Mouse (Mus musculus): ENCODE data around the gene Ephb1. TPM values are rescaled to one million over a fixed set of nuclear protein-coding genes. Genes with fewer than 3 reads are reported as not detected.
A peak's percentile ranks its signal among the peaks of the same experiment; 100 is the strongest.

Gene Ephb1
- polyA plus RNA-seq, 1 experiment from 2014 or later, result 23.0 TPM

DNA sequence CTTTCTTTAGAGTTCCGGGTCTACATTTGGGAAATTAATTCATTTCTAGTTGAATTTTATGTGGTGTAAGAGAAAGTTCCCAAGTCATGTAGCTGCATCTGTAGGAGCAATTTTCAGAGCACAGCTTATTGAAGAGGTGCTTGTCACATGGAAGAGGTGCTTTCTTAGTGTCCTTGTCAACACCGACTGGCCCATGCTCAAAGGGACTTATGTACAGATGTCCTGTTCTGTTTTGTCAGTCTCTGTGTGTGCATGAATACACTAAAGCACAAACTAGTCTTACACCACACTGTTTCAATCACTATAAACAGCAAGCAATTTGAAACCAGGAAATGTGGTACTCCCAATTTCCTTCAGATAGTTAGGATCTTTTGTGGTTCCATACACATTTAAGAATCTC is 13.3 kb upstream of the Ephb1 start:
- Histone ChIP-seq H3K4me1 (no peaks in the 10 kb centered on the region), H3K27ac (no peak overlapping the region), H3K27me3 (no peaks in the 10 kb centered on the region), H3K4me3 (no peak overlapping the region), H3K9me3 (replicated peaks) (0 out of 2 replicates have a peak, but pooled peaks cover 6% of the 10 kb centered on the region), H3K9ac (no peak overlapping the region), H3K4me2 (no peak overlapping the region), H3K36me3 (ENCODE audit: poor library complexity, severe bottlenecking) (no peaks in the 10 kb centered on the region)
- ATAC-seq, result no peak
- 94% methylated on average over 2 of the region's 2 CpGs for WGBS

GRCm38 (mm10) chr9:102365536-102365935 is 11.0 kb upstream of the Ephb1 start:
- no peak for ATAC-seq
- 97% methylated on average over 2 of the region's 2 CpGs for WGBS
- no peaks in the 10 kb centered on the region for H3K36me3 ChIP-seq (ENCODE audit: poor library complexity, severe bottlenecking)
- no peak overlapping the region for H3K27ac ChIP-seq
- H3K4me2 ChIP-seq, result no peak overlapping the region
- H3K9ac ChIP-seq, result no peak overlapping the region
- H3K4me3 ChIP-seq, result no peak overlapping the region
- H3K9me3 ChIP-seq (replicated peaks), result 0 out of 2 replicates have a peak, but pooled peaks cover 6% of the 10 kb centered on the region
- H3K27me3 ChIP-seq, result no peaks in the 10 kb centered on the region
- H3K4me1 ChIP-seq, result no peaks in the 10 kb centered on the region

- WGBS, result 96% methylated on average over 6 of the region's 6 CpGs
- Histone ChIP-seq H3K27ac (no peak overlapping the region), H3K9me3 (replicated peaks) (0 out of 2 replicates have a peak, but pooled peaks cover 6% of the 10 kb centered on the region), H3K4me3 (no peak overlapping the region), H3K4me2 (no peak overlapping the region), H3K36me3 (ENCODE audit: poor library complexity, severe bottlenecking) (no peaks in the 10 kb centered on the region), H3K4me1 (no peaks in the 10 kb centered on the region), H3K9ac (no peak overlapping the region), H3K27me3 (peaks cover 23% of the 10 kb centered on the region)
- no peak for ATAC-seq
These were observed 4.8 kb upstream of the Ephb1 start for GRCm38 (mm10) chr9:102359311-102359710.

DNA sequence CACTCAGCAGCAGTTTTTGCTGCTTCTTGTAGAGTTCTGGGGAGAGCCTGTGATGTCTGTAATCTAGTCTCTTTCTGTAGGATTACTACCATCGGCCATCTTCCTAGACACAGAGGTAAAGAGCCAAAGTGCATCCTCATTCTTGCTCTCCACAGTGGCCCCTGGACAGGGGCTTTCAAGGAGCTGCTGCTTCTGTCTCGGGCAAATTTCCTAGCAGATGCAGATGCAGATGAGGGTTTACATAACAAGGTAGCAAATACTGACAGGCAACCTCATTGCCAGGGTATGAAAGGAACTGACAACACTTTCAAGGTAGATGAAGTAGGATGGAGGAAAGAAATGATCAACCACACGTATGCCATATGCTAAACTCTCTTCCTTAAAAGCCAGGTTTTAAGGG is 4.2 kb upstream of the Ephb1 start:
- no peak for ATAC-seq
- H3K4me2 ChIP-seq, result no peak overlapping the region
- no peak overlapping the region for H3K27ac ChIP-seq
- 82% methylated on average over 3 of the region's 3 CpGs for WGBS
- no peak overlapping the region for H3K4me3 ChIP-seq
- H3K36me3 ChIP-seq (ENCODE audit: poor library complexity, severe bottlenecking), result no peaks in the 10 kb centered on the region
- H3K27me3 ChIP-seq, result peaks cover 26% of the 10 kb centered on the region
- H3K9me3 ChIP-seq (replicated peaks), result 0 out of 2 replicates have a peak, but pooled peaks cover 6% of the 10 kb centered on the region
- no peak overlapping the region for H3K9ac ChIP-seq
- peaks cover 5% of the 10 kb centered on the region; the same call in 1 of the 2 replicates for H3K4me1 ChIP-seq

DNA sequence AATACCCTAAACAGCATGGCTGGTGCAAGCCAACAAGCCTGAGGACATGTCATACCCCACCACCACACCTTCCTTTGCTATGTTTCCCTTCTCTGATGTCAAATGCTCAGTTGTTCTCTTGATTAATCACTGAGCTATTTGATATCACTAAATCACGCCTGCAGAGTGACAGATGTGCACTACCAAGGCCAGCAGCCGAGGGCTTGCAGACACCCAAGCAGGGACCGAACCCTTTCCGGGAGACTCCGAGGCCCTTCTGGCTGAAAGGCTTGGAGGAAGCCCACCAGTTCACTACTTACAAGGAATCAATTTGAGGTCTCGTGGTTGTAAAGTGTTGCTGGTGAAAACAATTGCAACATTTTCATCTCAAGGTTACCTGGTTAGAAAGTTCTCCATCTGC is 3.5 kb upstream of the Ephb1 start:
- no peak for ATAC-seq
- H3K9me3 ChIP-seq (replicated peaks), result no peaks in the 10 kb centered on the region
- WGBS, result 90% methylated on average over 6 of the region's 6 CpGs
- H3K36me3 ChIP-seq (ENCODE audit: poor library complexity, severe bottlenecking), result no peaks in the 10 kb centered on the region
- peaks cover 26% of the 10 kb centered on the region for H3K27me3 ChIP-seq
- H3K27ac ChIP-seq, result no peak overlapping the region
- H3K4me1 ChIP-seq, result peaks cover 11% of the 10 kb centered on the region
- no peak overlapping the region for H3K4me3 ChIP-seq
- no peak overlapping the region for H3K9ac ChIP-seq
- H3K4me2 ChIP-seq, result no peak overlapping the region

DNA sequence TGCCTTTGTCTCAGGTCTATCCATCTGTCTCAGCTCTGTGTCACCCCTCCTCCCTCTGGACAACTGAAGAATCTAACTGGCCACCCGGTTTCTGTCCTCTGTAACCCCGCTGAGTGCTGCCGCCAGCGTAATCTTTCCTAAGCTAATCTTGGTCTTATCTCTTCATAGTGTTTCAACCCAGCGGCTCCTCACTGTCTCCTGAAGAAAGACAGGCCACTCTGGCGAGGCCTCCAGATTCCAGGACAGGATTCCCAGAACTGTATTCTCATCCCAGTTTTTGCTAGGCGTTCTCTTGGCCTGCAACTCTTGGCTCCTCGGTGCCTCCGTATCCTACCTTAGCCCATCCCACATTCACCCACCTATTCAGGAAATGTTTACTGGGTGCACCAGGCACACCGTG is 2.0 kb upstream of the Ephb1 start:
- no peak overlapping the region for H3K9ac ChIP-seq
- no peak overlapping the region for H3K4me3 ChIP-seq
- H3K4me2 ChIP-seq, result no peak overlapping the region
- peaks cover 36% of the 10 kb centered on the region for H3K27me3 ChIP-seq
- no peak overlapping the region for H3K27ac ChIP-seq
- ATAC-seq, result no peak
- H3K4me1 ChIP-seq, result peaks cover 26% of the 10 kb centered on the region
- H3K36me3 ChIP-seq (ENCODE audit: poor library complexity, severe bottlenecking), result no peaks in the 10 kb centered on the region
- WGBS, result 83% methylated on average over 10 of the region's 10 CpGs
- H3K9me3 ChIP-seq (replicated peaks), result no peaks in the 10 kb centered on the region

GRCm38 (mm10) chr9:102355726-102356125 is 1.2 kb upstream of the Ephb1 start:
- no peaks in the 10 kb centered on the region for H3K36me3 ChIP-seq (ENCODE audit: poor library complexity, severe bottlenecking)
- 54% methylated on average over 3 of the region's 3 CpGs for WGBS
- peaks cover 30% of the 10 kb centered on the region for H3K4me1 ChIP-seq
- H3K9me3 ChIP-seq (replicated peaks), result no peaks in the 10 kb centered on the region
- no peak overlapping the region for H3K27ac ChIP-seq
- no peak overlapping the region for H3K4me2 ChIP-seq
- no peak overlapping the region for H3K4me3 ChIP-seq
- H3K27me3 ChIP-seq, result peaks cover 42% of the 10 kb centered on the region
- no peak overlapping the region for H3K9ac ChIP-seq
- no peak for ATAC-seq

GRCm38 (mm10) chr9:102353636-102354491 is 629 bp downstream of the Ephb1 start:
- H3K27me3 ChIP-seq, result peaks cover 54% of the 10 kb centered on the region
- WGBS, result under 1% methylated on average over 70 of the region's 70 CpGs

DNA sequence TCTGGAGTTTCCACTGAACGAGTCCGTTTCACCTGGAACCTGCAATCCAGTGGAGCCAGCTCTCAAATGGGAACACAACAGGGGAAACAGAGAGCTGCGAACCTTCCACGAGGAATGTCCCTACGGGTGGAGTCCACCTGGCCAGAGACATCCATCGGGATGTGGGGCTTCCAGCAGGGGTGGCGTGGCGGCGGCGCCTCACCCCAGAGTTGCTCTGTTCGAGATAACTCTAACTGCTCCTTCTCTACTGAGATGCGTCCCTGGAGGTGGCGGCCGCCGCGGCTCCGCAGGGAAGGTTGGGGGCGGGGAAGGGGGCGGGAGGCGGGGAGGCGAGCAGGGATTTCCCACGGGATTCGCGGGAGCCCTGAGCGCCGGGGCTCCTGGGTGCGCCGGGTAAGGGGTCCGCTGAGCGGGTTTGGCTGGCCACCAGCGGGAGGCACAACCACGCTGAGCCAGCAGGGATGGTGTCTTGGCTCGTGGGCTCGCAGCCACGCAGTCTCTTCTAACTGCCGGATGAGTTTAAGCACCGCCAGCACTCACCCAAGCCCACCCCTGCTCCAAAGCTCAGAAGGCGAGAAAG is 1.3 kb downstream of the Ephb1 start:
- Histone ChIP-seq H3K27ac (peak overlapping the region; percentile 73), H3K4me1 (peaks cover 31% of the 10 kb centered on the region), H3K9ac (peak overlapping the region; percentile 90), H3K4me3 (peak overlapping the region; percentile 80), H3K27me3 (peaks cover 61% of the 10 kb centered on the region), H3K36me3 (ENCODE audit: poor library complexity, severe bottlenecking) (no peaks in the 10 kb centered on the region), H3K4me2 (peak overlapping the region; percentile 99), H3K9me3 (replicated peaks) (no peaks in the 10 kb centered on the region)
- WGBS, result 0% methylated on average over 38 of the region's 38 CpGs
- ATAC-seq, result peak; percentile 8; the same call in 1 of the 2 replicates

More at GRCm38 (mm10) chr9:102353636-102354491, 629 bp downstream of the Ephb1 start:
- H3K4me3 ChIP-seq, result peak overlapping the region; percentile 80
- peak overlapping the region; percentile 99 for H3K4me2 ChIP-seq
- ATAC-seq, result peak; percentile 43
- peak overlapping the region; percentile 73 for H3K27ac ChIP-seq
- H3K9ac ChIP-seq, result peak overlapping the region; percentile 90
- H3K36me3 ChIP-seq (ENCODE audit: poor library complexity, severe bottlenecking), result no peaks in the 10 kb centered on the region
- H3K9me3 ChIP-seq (replicated peaks), result no peaks in the 10 kb centered on the region
- H3K4me1 ChIP-seq, result peaks cover 31% of the 10 kb centered on the region

GRCm38 (mm10) chr9:102352186-102353055 is 2.1 kb downstream of the Ephb1 start:
- H3K4me1 ChIP-seq, result peaks cover 31% of the 10 kb centered on the region
- no peak for ATAC-seq

GRCm38 (mm10) chr9:102351721-102352120 is 2.8 kb downstream of the Ephb1 start:
- H3K9ac ChIP-seq, result peak overlapping the region; percentile 90
- peak overlapping the region; percentile 80 for H3K4me3 ChIP-seq
- H3K4me1 ChIP-seq, result peaks cover 31% of the 10 kb centered on the region
- peak overlapping the region; percentile 99 for H3K4me2 ChIP-seq
- 4% methylated on average over 10 of the region's 10 CpGs for WGBS
- no peaks in the 10 kb centered on the region for H3K36me3 ChIP-seq (ENCODE audit: poor library complexity, severe bottlenecking)
- H3K27me3 ChIP-seq, result peaks cover 57% of the 10 kb centered on the region
- no peaks in the 10 kb centered on the region for H3K9me3 ChIP-seq (replicated peaks)
- no peak for ATAC-seq
- H3K27ac ChIP-seq, result peak overlapping the region; percentile 19; the same call in 1 of the 2 replicates

More at GRCm38 (mm10) chr9:102352186-102353055, 2.1 kb downstream of the Ephb1 start:
- no peak overlapping the region; the same call in 1 of the 2 replicates for H3K27ac ChIP-seq
- 4% methylated on average over 29 of the region's 30 CpGs for whole genome bisulfite sequencing
- H3K27me3 ChIP-seq, result peaks cover 61% of the 10 kb centered on the region
- H3K9ac ChIP-seq, result peak overlapping the region; percentile 90
- H3K9me3 ChIP-seq (replicated peaks), result no peaks in the 10 kb centered on the region
- H3K4me2 ChIP-seq, result peak overlapping the region; percentile 99
- H3K4me3 ChIP-seq, result peak overlapping the region; percentile 80
- no peaks in the 10 kb centered on the region for H3K36me3 ChIP-seq (ENCODE audit: poor library complexity, severe bottlenecking)
